Mouse (Mus musculus): ENCODE results near the gene Ninj2. TPM values are rescaled to one million over a fixed set of nuclear protein-coding genes. Genes with fewer than 3 reads are reported as not detected.

Ninj2 gene
- total and polyA plus RNA-seq, 3 experiments = 1.1 to 6.5 TPM; not detected in 1

- Histone ChIP-seq H3K4me3 (replicated peaks in 1 of 3; ENCODE audit: low read depth in 2 of 3, low read length in 2 of 3, poor library complexity in 1 of 3) (no peak overlapping the region), H3K36me3 (replicated peaks in 1 of 2; ENCODE audit: control insufficient read depth in 1 of 2, insufficient read depth in 1 of 2, low read length in 1 of 2) (no peaks in the 10 kb centered on the region), H3K4me1 (ENCODE audit: control insufficient read depth in 1 of 2, insufficient read depth in 2 of 2) (peaks cover 0 to 4% of the 10 kb centered on the region in 2 experiments; a peak in 2 of 4 replicates), H3K79me2 (replicated peaks; ENCODE audit: control insufficient read depth, extremely low read depth, insufficient read depth, poor library complexity, severe bottlenecking) (no peaks in the 10 kb centered on the region), H3K9me3 (replicated peaks; ENCODE audit: low read length) (no peaks in the 10 kb centered on the region), H3K4me2 (ENCODE audit: insufficient read depth, low read depth, poor library complexity, severe bottlenecking) (no peak overlapping the region), H3K9ac (ENCODE audit: insufficient read depth, low read depth) (no peak overlapping the region), H3K27ac (ENCODE audit: insufficient read depth, low read depth) (no peak overlapping the region), H3K27me3 (replicated peaks) (no peaks in the 10 kb centered on the region)
- in situ Hi-C loops (cut with MboI; ENCODE audit: low pct_ligation_motif_present, low pct_unique_long_range_greater_than_20kb, low sequenced_read_pairs) = loop anchor here (5.0 kb wide), 1 partner anchor 45 kb away; no protein-coding TSS in a partner anchor
- dilution Hi-C loops (cut with MboI; ENCODE audit: extremely low pct_ligation_motif_present, extremely low pct_unique_long_range_greater_than_20kb, low sequenced_read_pairs) = no loop called here
- peak; percentile 50 for DNase-seq (ENCODE audit: extremely low read depth)
- TF ChIP-seq GABPA (IDR thresholded peaks at IDR 0.05; ENCODE audit: insufficient replicate concordance, low read depth, low read length) (no peak), UBTF (IDR thresholded peaks at IDR 0.05; ENCODE audit: low read depth, low read length) (no peak), JUN (IDR thresholded peaks at IDR 0.05; ENCODE audit: insufficient read depth, low read depth, low read length) (no peak), ZKSCAN1 (IDR thresholded peaks at IDR 0.05; ENCODE audit: borderline replicate concordance, low read depth, low read length) (no peak), TCF12 (IDR thresholded peaks at IDR 0.05; ENCODE audit: low read depth, low read length) (no peak), HCFC1 (IDR thresholded peaks at IDR 0.05; ENCODE audit: low read depth, low read length) (no peak), SMC3 (IDR thresholded peaks at IDR 0.05; ENCODE audit: low read depth, low read length) (peak; percentile 95), KAT2A (IDR thresholded peaks at IDR 0.05; ENCODE audit: insufficient replicate concordance, low read length) (no peak), POLR2A (IDR thresholded peaks at IDR 0.05; ENCODE audit: low read depth, low read length) (no peak), MXI1 (IDR thresholded peaks at IDR 0.05; ENCODE audit: low read depth, low read length) (no peak), ZMIZ1 (IDR thresholded peaks at IDR 0.05; ENCODE audit: low read depth, low read length) (no peak), PAX5 (IDR thresholded peaks at IDR 0.05; ENCODE audit: low read length) (no peak), RAD21 (IDR thresholded peaks at IDR 0.05; ENCODE audit: low read depth, low read length) (peak; percentile 69), E2F4 (IDR thresholded peaks at IDR 0.05; ENCODE audit: insufficient replicate concordance, low read depth, low read length) (no peak), MEF2A (IDR thresholded peaks at IDR 0.05; ENCODE audit: borderline replicate concordance, low read depth, low read length) (no peak), NRF1 (IDR thresholded peaks at IDR 0.05; ENCODE audit: low read depth, low read length) (no peak), CTCF (conservative IDR thresholded peaks at IDR 0.05 in 1 of 2, IDR thresholded peaks at IDR 0.05 in 1 of 2; ENCODE audit: low read depth in 2 of 2, low read length in 2 of 2) (peak; percentile 35 to 83; a peak in 3 of 4 replicates), ZC3H11A (IDR thresholded peaks at IDR 0.05; ENCODE audit: low read depth, low read length) (peak; percentile 39), POLR2AphosphoS2 (IDR thresholded peaks at IDR 0.05; ENCODE audit: low read depth, low read length) (no peak)
Measured at GRCm38 (mm10) chr6:120222669-120223068, 129.5 kb downstream of the Ninj2 start.

DNA sequence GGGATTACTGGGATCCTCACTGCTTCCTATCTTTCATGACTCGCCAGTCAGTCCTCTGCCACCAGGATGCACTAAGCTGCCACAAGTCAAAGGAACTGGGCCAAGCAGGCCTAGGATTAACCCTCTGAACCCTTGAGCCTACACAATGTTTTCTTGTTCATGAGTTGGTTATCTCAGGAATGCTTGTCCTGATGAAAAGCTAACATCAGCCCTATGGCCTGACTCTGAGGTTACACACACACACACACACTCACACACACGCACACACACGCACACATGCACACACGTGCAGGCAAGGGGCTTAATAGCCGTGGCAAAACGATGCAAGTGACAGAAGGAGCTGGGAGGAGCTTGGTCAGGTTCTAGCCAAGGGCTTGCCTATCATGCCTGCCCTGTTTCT lies 132.2 kb downstream of the Ninj2 start:
- Histone ChIP-seq H3K27me3 (replicated peaks) (no peaks in the 10 kb centered on the region), H3K4me2 (ENCODE audit: insufficient read depth, low read depth, poor library complexity, severe bottlenecking) (no peak overlapping the region), H3K79me2 (replicated peaks; ENCODE audit: control insufficient read depth, extremely low read depth, insufficient read depth, poor library complexity, severe bottlenecking) (no peaks in the 10 kb centered on the region; the same call in 1 of the 2 replicates), H3K4me3 (replicated peaks in 1 of 3; ENCODE audit: low read depth in 2 of 3, low read length in 2 of 3, poor library complexity in 1 of 3) (no peak overlapping the region), H3K36me3 (replicated peaks in 1 of 2; ENCODE audit: control insufficient read depth in 1 of 2, insufficient read depth in 1 of 2, low read length in 1 of 2) (no peaks in the 10 kb centered on the region), H3K9ac (ENCODE audit: insufficient read depth, low read depth) (no peak overlapping the region), H3K4me1 (ENCODE audit: control insufficient read depth in 1 of 2, insufficient read depth in 2 of 2) (no peaks in the 10 kb centered on the region; a peak in 1 of 4 replicates), H3K27ac (ENCODE audit: insufficient read depth, low read depth) (no peak overlapping the region), H3K9me3 (replicated peaks; ENCODE audit: low read length) (no peaks in the 10 kb centered on the region)
- in situ Hi-C loops (cut with MboI; ENCODE audit: low pct_ligation_motif_present, low pct_unique_long_range_greater_than_20kb, low sequenced_read_pairs) = loop anchor here (5.0 kb wide), 1 partner anchor 82 kb away; no protein-coding TSS in a partner anchor
- dilution Hi-C loops (cut with MboI; ENCODE audit: extremely low pct_ligation_motif_present, extremely low pct_unique_long_range_greater_than_20kb, low sequenced_read_pairs) = no loop called here
- TF ChIP-seq E2F4 (IDR thresholded peaks at IDR 0.05; ENCODE audit: insufficient replicate concordance, low read depth, low read length) (no peak), EP300 (IDR thresholded peaks at IDR 0.05; ENCODE audit: low read length) (no peak), NRF1 (IDR thresholded peaks at IDR 0.05; ENCODE audit: low read depth, low read length) (no peak), IRF4 (IDR thresholded peaks at IDR 0.05; ENCODE audit: low read depth, low read length) (no peak), UBTF (IDR thresholded peaks at IDR 0.05; ENCODE audit: low read depth, low read length) (no peak), ZMIZ1 (IDR thresholded peaks at IDR 0.05; ENCODE audit: low read depth, low read length) (no peak), CTCF (conservative IDR thresholded peaks at IDR 0.05 in 1 of 2, IDR thresholded peaks at IDR 0.05 in 1 of 2; ENCODE audit: low read depth in 2 of 2, low read length in 2 of 2) (no peak), KAT2A (IDR thresholded peaks at IDR 0.05; ENCODE audit: insufficient replicate concordance, low read length) (no peak), CHD2 (IDR thresholded peaks at IDR 0.05; ENCODE audit: low read length) (no peak), SMC3 (IDR thresholded peaks at IDR 0.05; ENCODE audit: low read depth, low read length) (no peak), PAX5 (IDR thresholded peaks at IDR 0.05; ENCODE audit: low read length) (no peak), POLR2AphosphoS2 (IDR thresholded peaks at IDR 0.05; ENCODE audit: low read depth, low read length) (no peak), RCOR1 (conservative IDR thresholded peaks at IDR 0.05; ENCODE audit: low read depth, low read length) (no peak), MAZ (IDR thresholded peaks at IDR 0.05; ENCODE audit: low read depth, low read length) (no peak), ETS1 (conservative IDR thresholded peaks at IDR 0.05; ENCODE audit: low read depth, low read length) (no peak), SIN3A (IDR thresholded peaks at IDR 0.05; ENCODE audit: low read length) (no peak), MAX (IDR thresholded peaks at IDR 0.05; ENCODE audit: low read length) (no peak), JUN (IDR thresholded peaks at IDR 0.05; ENCODE audit: insufficient read depth, low read depth, low read length) (no peak)
- DNase-seq (ENCODE audit: extremely low read depth) = no peak
